Mouse (Mus musculus): ENCODE results near the gene Rad23a. TPM values are rescaled to one million over a fixed set of nuclear protein-coding genes. Genes with fewer than 3 reads are reported as not detected.

The Rad23a gene
- polyA plus RNA-seq, 1 experiment = 707 TPM

- TF ChIP-seq GATA1 (IDR thresholded peaks at IDR 0.05; ENCODE audit: low read length) = no peak
Observed at GRCm38 (mm10) chr8:84809109-84809940, 31.1 kb downstream of the Rad23a start.

GRCm38 (mm10) chr8:84806031-84806430, 34.4 kb downstream of the Rad23a start:
- TF ChIP-seq GATA1 (IDR thresholded peaks at IDR 0.05; ENCODE audit: low read length) = no peak

GRCm38 (mm10) chr8:84799999-84800831, 40.2 kb downstream of the Rad23a start, which contains the start of gene Nfix:
Nfix (minus strand) TSS chr8:84800344.
- no peak for TF ChIP-seq GATA1 (IDR thresholded peaks at IDR 0.05; ENCODE audit: low read length)

GRCm38 (mm10) chr8:84799136-84799931, 41.1 kb downstream of the Rad23a start:
- TF ChIP-seq GATA1 (IDR thresholded peaks at IDR 0.05; ENCODE audit: low read length) = no peak

GRCm38 (mm10) chr8:84798446-84799135, 41.9 kb downstream of the Rad23a start:
- no peak for TF ChIP-seq GATA1 (IDR thresholded peaks at IDR 0.05; ENCODE audit: low read length)

- no peak for TF ChIP-seq GATA1 (IDR thresholded peaks at IDR 0.05; ENCODE audit: low read length)
Observed at GRCm38 (mm10) chr8:84797971-84798370, 42.5 kb downstream of the Rad23a start.

GRCm38 (mm10) chr8:84797256-84797797, 43.1 kb downstream of the Rad23a start:
- no peak for TF ChIP-seq GATA1 (IDR thresholded peaks at IDR 0.05; ENCODE audit: low read length)

GRCm38 (mm10) chr8:84794486-84794885, 46.0 kb downstream of the Rad23a start:
- no peak for TF ChIP-seq GATA1 (IDR thresholded peaks at IDR 0.05; ENCODE audit: low read length)

- TF ChIP-seq GATA1 (IDR thresholded peaks at IDR 0.05; ENCODE audit: low read length) = no peak
Observed at GRCm38 (mm10) chr8:84793791-84794485, 46.5 kb downstream of the Rad23a start.

- no peak for TF ChIP-seq GATA1 (IDR thresholded peaks at IDR 0.05; ENCODE audit: low read length)
Observed at GRCm38 (mm10) chr8:84793134-84793533, 47.3 kb downstream of the Rad23a start.

- TF ChIP-seq GATA1 (IDR thresholded peaks at IDR 0.05; ENCODE audit: low read length) = no peak
Observed at GRCm38 (mm10) chr8:84792429-84792947, 48.0 kb downstream of the Rad23a start.

GRCm38 (mm10) chr8:84790537-84790936, 49.9 kb downstream of the Rad23a start:
- TF ChIP-seq GATA1 (IDR thresholded peaks at IDR 0.05; ENCODE audit: low read length) = no peak

GRCm38 (mm10) chr8:84789855-84790486, 50.5 kb downstream of the Rad23a start:
- no peak for TF ChIP-seq GATA1 (IDR thresholded peaks at IDR 0.05; ENCODE audit: low read length)
